Comparison of ENCODE assay signal across 8 mouse cellular contexts in the genomic region with DNA sequence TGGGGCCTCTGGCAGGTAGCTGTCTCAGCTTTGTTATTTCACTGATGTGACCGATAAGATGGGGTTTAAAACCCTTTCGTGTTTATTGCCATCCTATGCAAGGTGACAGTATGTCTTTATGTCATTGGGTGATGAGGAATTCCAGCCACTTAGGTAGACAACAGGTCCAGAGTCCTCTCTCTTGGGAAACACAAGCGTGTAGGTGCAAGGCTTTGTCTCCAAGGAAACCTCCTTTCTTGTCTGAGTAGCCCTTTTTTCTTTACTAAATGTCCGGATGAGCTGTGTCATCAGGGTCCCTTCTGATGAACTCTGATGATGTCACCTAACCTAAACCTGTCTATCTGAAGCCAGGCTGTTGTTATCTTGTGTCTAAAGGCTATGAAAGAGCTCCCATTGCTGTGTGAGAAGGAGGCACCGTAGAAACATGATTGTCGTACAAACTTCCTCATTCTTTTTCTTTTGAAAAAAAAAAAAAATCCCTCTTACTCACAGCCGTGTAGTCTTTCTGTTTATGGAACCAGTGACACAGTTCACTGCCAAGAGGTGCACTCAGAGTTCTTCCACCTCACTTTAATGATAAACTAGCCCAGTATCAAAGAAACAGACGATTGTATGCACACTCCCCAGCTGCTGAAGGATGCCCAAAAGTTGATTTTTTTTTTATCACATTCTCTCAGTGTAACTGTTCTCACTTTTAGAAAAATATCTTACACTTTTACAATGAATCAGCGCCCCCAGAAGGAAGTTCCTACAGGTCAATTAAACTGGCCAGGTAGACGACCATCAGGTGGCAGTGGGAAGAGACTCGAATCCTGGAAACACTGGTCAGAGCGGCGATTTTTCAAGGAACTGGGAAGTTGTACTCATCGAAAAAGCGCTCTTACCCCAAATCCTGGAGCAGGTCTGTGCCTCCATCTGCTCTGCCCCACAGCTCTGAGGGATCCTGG. TPM values are rescaled to one million over a fixed set of nuclear protein-coding genes. Genes with fewer than 3 reads are reported as not detected.
DNase-seq lines count a peak whose midpoint lies in the region; ATAC-seq lines count a peak whose summit lies in the region.

No protein-coding gene starts in this region.

- peak overlapping the region; percentile 59 for H3K4me2 ChIP-seq in lung, embryonic 16.5 days (ENCODE audit: low read depth, low read length)
- peak overlapping the region; percentile 40 for H3K4me2 ChIP-seq in hindbrain, embryonic 14.5 days (replicated peaks)
- peak overlapping the region; percentile 45 for H3K4me2 ChIP-seq in midbrain, embryonic 12.5 days (replicated peaks)

- peak; percentile 29 for ATAC-seq in lung, embryonic 16.5 days (ENCODE audit: low read depth)
- peak; percentile 38 for ATAC-seq in common myeloid progenitor, adult 5-6 weeks (replicated peaks; ENCODE audit: low read depth, poor library complexity, severe bottlenecking)
- ATAC-seq in hindbrain, embryonic 14.5 days (ENCODE audit: low FRiP score) = no peak
- ATAC-seq in midbrain, embryonic 12.5 days (ENCODE audit: low FRiP score, low read depth) = no peak

- H3K9me3 ChIP-seq in lung, embryonic 16.5 days (ENCODE audit: control insufficient read depth, low read length) = no peaks in the 10 kb centered on the region
- H3K9me3 ChIP-seq in hindbrain, embryonic 14.5 days (ENCODE audit: control insufficient read depth, low read length) = no peaks in the 10 kb centered on the region
- H3K9me3 ChIP-seq in midbrain, embryonic 12.5 days = no peaks in the 10 kb centered on the region

- peak overlapping the region; percentile 66 for H3K9ac ChIP-seq in lung, embryonic 16.5 days (ENCODE audit: low read length)
- H3K9ac ChIP-seq in hindbrain, embryonic 14.5 days = 0 out of 2 replicates have a peak overlapping the region, but pooled peaks have one; percentile 5
- 0 out of 2 replicates have a peak overlapping the region, but pooled peaks have one; percentile 20 for H3K9ac ChIP-seq in midbrain, embryonic 12.5 days (replicated peaks)

- H3K27me3 ChIP-seq in lung, embryonic 16.5 days (ENCODE audit: control insufficient read depth, insufficient read depth, low read depth, low read length) = no peaks in the 10 kb centered on the region
- H3K27me3 ChIP-seq in hindbrain, embryonic 14.5 days (ENCODE audit: control insufficient read depth, insufficient read depth, low read length) = no peaks in the 10 kb centered on the region
- peaks cover 20% of the 10 kb centered on the region; the same call in 1 of the 2 replicates for H3K27me3 ChIP-seq in midbrain, embryonic 12.5 days

- H3K4me1 ChIP-seq in lung, embryonic 16.5 days (replicated peaks; ENCODE audit: control insufficient read depth, insufficient read depth, low read length) = peaks cover 10% of the 10 kb centered on the region; the same call in 1 of the 2 replicates
- H3K4me1 ChIP-seq in hindbrain, embryonic 14.5 days (replicated peaks; ENCODE audit: control insufficient read depth, insufficient read depth, low read length) = 0 out of 2 replicates have a peak, but pooled peaks cover 11% of the 10 kb centered on the region
- H3K4me1 ChIP-seq in midbrain, embryonic 12.5 days = peaks cover 20% of the 10 kb centered on the region

- H3K27ac ChIP-seq in lung, embryonic 16.5 days (ENCODE audit: low read length) = peak overlapping the region; percentile 73
- no peak overlapping the region for H3K27ac ChIP-seq in hindbrain, embryonic 14.5 days
- H3K27ac ChIP-seq in midbrain, embryonic 12.5 days (replicated peaks) = no peak overlapping the region

- WGBS in lung, embryonic 16.5 days = 14% methylated on average over 15 of the region's 15 CpGs
- 40% methylated on average over 15 of the region's 15 CpGs for WGBS in hindbrain, embryonic 14.5 days
- 35% methylated on average over 15 of the region's 15 CpGs for WGBS in midbrain, embryonic 12.5 days

- no peaks in the 10 kb centered on the region for H3K36me3 ChIP-seq in lung, embryonic 16.5 days (ENCODE audit: control insufficient read depth, insufficient read depth, low read length)
- no peaks in the 10 kb centered on the region for H3K36me3 ChIP-seq in hindbrain, embryonic 14.5 days (replicated peaks; ENCODE audit: control insufficient read depth, insufficient read depth)
- no peaks in the 10 kb centered on the region for H3K36me3 ChIP-seq in midbrain, embryonic 12.5 days

- DNase-seq in lung, postnatal 4 days = no peak
- DNase-seq in hindbrain, embryonic 14.5 days (ENCODE audit: low spot score) = no peak
- DNase-seq in adrenal gland, postnatal 25 days = no peak
- no peak for DNase-seq in cerebellum, postnatal 14 days
- no peak for DNase-seq in thymus, postnatal 10 days (ENCODE audit: low spot score in 2 of 2)

- H3K4me3 ChIP-seq in lung, embryonic 16.5 days (ENCODE audit: low read length) = peak overlapping the region; percentile 55
- no peak overlapping the region; the same call in 1 of the 2 replicates for H3K4me3 ChIP-seq in hindbrain, embryonic 14.5 days (replicated peaks; ENCODE audit: low read length)
- peak overlapping the region; percentile 24 for H3K4me3 ChIP-seq in midbrain, embryonic 12.5 days

RNA-seq across cellular contexts. Expression of a gene that starts 0.6 kb away (rescaled TPM):
- 7.5 and 9.0 TPM in 2 replicates for polyA plus RNA-seq in lung, embryonic 16.5 days (2015; fragmentation: Nextera tagmentation; extraction: Ambion mirVana)
- total RNA-seq in common myeloid progenitor, adult 5-6 weeks (2017) = 387 and 417 TPM in 2 replicates
- polyA plus RNA-seq in hindbrain, embryonic 14.5 days (2014; fragmentation: Nextera tagmentation; extraction: Ambion mirVana) = 2.8 and 3.0 TPM in 2 replicates
- polyA plus RNA-seq in midbrain, embryonic 12.5 days (2016; fragmentation: Nextera tagmentation; extraction: Ambion mirVana) = 2.1 and 2.3 TPM in 2 replicates
- total RNA-seq in adrenal gland, postnatal 25 days (2021) = 3.3 and 6.3 TPM in 2 replicates

Comparison
In these comparisons a context has a peak if more than half of its experiments do, and no peak if none do; other contexts are left out.
1. ATAC-seq: peak in lung, embryonic 16.5 days (single experiment) and common myeloid progenitor, adult 5-6 weeks (single experiment); none in hindbrain, embryonic 14.5 days (single experiment) and midbrain, embryonic 12.5 days (single experiment).
2. H3K9ac ChIP-seq: peak in every context shown above with its lines; median percentile 66 in lung, embryonic 16.5 days; 20 in midbrain, embryonic 12.5 days; 5 in hindbrain, embryonic 14.5 days.
3. Peak in every context shown above with its lines, with median percentiles within 50 percentile points of each other: H3K4me2 ChIP-seq.